Mouse (Mus musculus) olfactory bulb, adult 2 months (tissue): ENCODE results near the gene Eef1a2.

Source experiments
- CTCF ChIP-seq: fragments of 200-500 bp; IDR thresholded peaks from 2 replicates; pipeline ENCODE4 v1.5.1; 2012; ENCODE audit warnings: low read depth, mild to moderate bottlenecking, low read length, moderate library complexity; ENCODE audit not compliant: insufficient read depth
- POLR2A ChIP-seq: fragments of 200-500 bp; IDR thresholded peaks from 2 replicates; pipeline ENCODE4 v1.6.1; 2012; ENCODE audit warnings: mild to moderate bottlenecking, low read depth, low read length, moderate library complexity; ENCODE audit not compliant: insufficient read depth

DNA sequence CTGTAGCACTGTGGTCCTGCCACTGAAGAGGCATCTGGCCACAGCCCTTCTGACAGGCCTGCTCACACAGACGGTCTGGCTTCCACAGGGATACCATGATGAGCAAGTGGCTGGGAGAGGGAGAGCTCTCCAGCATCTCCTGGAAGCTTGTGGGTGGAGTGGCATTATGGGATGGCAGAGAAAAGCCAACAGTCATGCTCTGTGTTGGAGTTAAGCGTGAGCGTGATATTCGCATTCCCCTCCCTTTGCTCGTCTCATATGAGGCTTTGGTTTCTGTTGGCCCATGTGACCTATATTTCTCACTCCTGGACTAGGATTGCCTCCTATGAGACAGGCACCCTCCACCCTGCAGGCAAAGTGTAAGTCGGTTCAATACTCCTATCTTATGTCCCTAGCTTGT, 6.5 kb downstream of the Eef1a2 start:
- no peak for TF ChIP-seq POLR2A
- no peak for TF ChIP-seq CTCF
